Mouse (Mus musculus): Measurements from ENCODE around the gene Apmap.

The Apmap gene

GRCm38 (mm10) chr2:150647681-150648299, 39.4 kb upstream of the Apmap start:
- Histone ChIP-seq H3K4me3 (replicated peaks; ENCODE audit: low read length) (peak overlapping the region; percentile 37; the same call in 1 of the 2 replicates), H3K27me3 (ENCODE audit: insufficient read depth, low read length) (peaks cover 6% of the 10 kb centered on the region; the same call in 1 of the 2 replicates), H3K4me1 (replicated peaks; ENCODE audit: low read depth, low read length) (peaks cover 62% of the 10 kb centered on the region), H3K36me3 (ENCODE audit: insufficient read depth, low read length) (no peaks in the 10 kb centered on the region), H3K9me3 (ENCODE audit: low read length) (no peaks in the 10 kb centered on the region)
- TF ChIP-seq POU5F1 (IDR thresholded peaks at IDR 0.05; ENCODE audit: borderline replicate concordance, low read length) (no peak), CTCF (conservative IDR thresholded peaks at IDR 0.05; ENCODE audit: low read length) (no peak), NANOG (IDR thresholded peaks at IDR 0.05; ENCODE audit: borderline replicate concordance, low read length) (no peak)

GRCm38 (mm10) chr2:150646411-150647121, 38.2 kb upstream of the Apmap start:
- H3K27me3 ChIP-seq (ENCODE audit: insufficient read depth, low read length) = peaks cover 6% of the 10 kb centered on the region; the same call in 1 of the 2 replicates
- peaks cover 61% of the 10 kb centered on the region for H3K4me1 ChIP-seq (replicated peaks; ENCODE audit: low read depth, low read length)
- H3K4me3 ChIP-seq (replicated peaks; ENCODE audit: low read length) = no peak overlapping the region
- H3K9me3 ChIP-seq (ENCODE audit: low read length) = no peaks in the 10 kb centered on the region
- TF ChIP-seq POU5F1 (IDR thresholded peaks at IDR 0.05; ENCODE audit: borderline replicate concordance, low read length) (no peak), NANOG (IDR thresholded peaks at IDR 0.05; ENCODE audit: borderline replicate concordance, low read length) (no peak), CTCF (conservative IDR thresholded peaks at IDR 0.05; ENCODE audit: low read length) (no peak)
- no peaks in the 10 kb centered on the region for H3K36me3 ChIP-seq (ENCODE audit: insufficient read depth, low read length)

GRCm38 (mm10) chr2:150645225-150645624, 36.9 kb upstream of the Apmap start:
- H3K27me3 ChIP-seq (ENCODE audit: insufficient read depth, low read length) = peaks cover 6% of the 10 kb centered on the region; the same call in 1 of the 2 replicates
- no peak overlapping the region for H3K4me3 ChIP-seq (replicated peaks; ENCODE audit: low read length)
- H3K4me1 ChIP-seq (replicated peaks; ENCODE audit: low read depth, low read length) = peaks cover 48% of the 10 kb centered on the region
- no peaks in the 10 kb centered on the region for H3K9me3 ChIP-seq (ENCODE audit: low read length)
- H3K36me3 ChIP-seq (ENCODE audit: insufficient read depth, low read length) = no peaks in the 10 kb centered on the region
- TF ChIP-seq CTCF (conservative IDR thresholded peaks at IDR 0.05; ENCODE audit: low read length) (no peak), NANOG (IDR thresholded peaks at IDR 0.05; ENCODE audit: borderline replicate concordance, low read length) (no peak), POU5F1 (IDR thresholded peaks at IDR 0.05; ENCODE audit: borderline replicate concordance, low read length) (no peak)

- Histone ChIP-seq H3K9me3 (ENCODE audit: low read length) (no peaks in the 10 kb centered on the region), H3K27me3 (ENCODE audit: insufficient read depth, low read length) (no peaks in the 10 kb centered on the region; the same call in 1 of the 2 replicates), H3K4me1 (replicated peaks; ENCODE audit: low read depth, low read length) (peaks cover 44% of the 10 kb centered on the region), H3K4me3 (replicated peaks; ENCODE audit: low read length) (no peak overlapping the region), H3K36me3 (ENCODE audit: insufficient read depth, low read length) (no peaks in the 10 kb centered on the region)
- no peak for TF ChIP-seq POU5F1 (IDR thresholded peaks at IDR 0.05; ENCODE audit: borderline replicate concordance, low read length)
- no peak for TF ChIP-seq NANOG (IDR thresholded peaks at IDR 0.05; ENCODE audit: borderline replicate concordance, low read length)
- TF ChIP-seq CTCF (conservative IDR thresholded peaks at IDR 0.05; ENCODE audit: low read length) = no peak
Measured at GRCm38 (mm10) chr2:150643726-150644415, 35.5 kb upstream of the Apmap start.

GRCm38 (mm10) chr2:150643166-150643565, 34.8 kb upstream of the Apmap start:
- Histone ChIP-seq H3K27me3 (ENCODE audit: insufficient read depth, low read length) (no peaks in the 10 kb centered on the region), H3K4me1 (replicated peaks; ENCODE audit: low read depth, low read length) (peaks cover 44% of the 10 kb centered on the region), H3K9me3 (ENCODE audit: low read length) (no peaks in the 10 kb centered on the region), H3K36me3 (ENCODE audit: insufficient read depth, low read length) (no peaks in the 10 kb centered on the region), H3K4me3 (replicated peaks; ENCODE audit: low read length) (no peak overlapping the region)
- no peak for TF ChIP-seq NANOG (IDR thresholded peaks at IDR 0.05; ENCODE audit: borderline replicate concordance, low read length)
- TF ChIP-seq POU5F1 (IDR thresholded peaks at IDR 0.05; ENCODE audit: borderline replicate concordance, low read length) = no peak
- TF ChIP-seq CTCF (conservative IDR thresholded peaks at IDR 0.05; ENCODE audit: low read length) = no peak

GRCm38 (mm10) chr2:150638370-150638733, 30.0 kb upstream of the Apmap start:
- H3K36me3 ChIP-seq (ENCODE audit: insufficient read depth, low read length) = no peaks in the 10 kb centered on the region
- H3K4me1 ChIP-seq (replicated peaks; ENCODE audit: low read depth, low read length) = peaks cover 43% of the 10 kb centered on the region
- H3K27me3 ChIP-seq (ENCODE audit: insufficient read depth, low read length) = no peaks in the 10 kb centered on the region
- TF ChIP-seq CTCF (conservative IDR thresholded peaks at IDR 0.05; ENCODE audit: low read length) (no peak), POU5F1 (IDR thresholded peaks at IDR 0.05; ENCODE audit: borderline replicate concordance, low read length) (no peak), NANOG (IDR thresholded peaks at IDR 0.05; ENCODE audit: borderline replicate concordance, low read length) (no peak)
- peak overlapping the region; percentile 74 for H3K4me3 ChIP-seq (replicated peaks; ENCODE audit: low read length)
- peaks cover 21% of the 10 kb centered on the region for H3K9me3 ChIP-seq (ENCODE audit: low read length)

GRCm38 (mm10) chr2:150637702-150638369, 29.5 kb upstream of the Apmap start:
- peak overlapping the region; percentile 74 for H3K4me3 ChIP-seq (replicated peaks; ENCODE audit: low read length)
- peaks cover 43% of the 10 kb centered on the region for H3K4me1 ChIP-seq (replicated peaks; ENCODE audit: low read depth, low read length)
- H3K9me3 ChIP-seq (ENCODE audit: low read length) = peaks cover 23% of the 10 kb centered on the region
- no peaks in the 10 kb centered on the region for H3K36me3 ChIP-seq (ENCODE audit: insufficient read depth, low read length)
- H3K27me3 ChIP-seq (ENCODE audit: insufficient read depth, low read length) = no peaks in the 10 kb centered on the region
- peak; percentile 39 for TF ChIP-seq POU5F1 (IDR thresholded peaks at IDR 0.05; ENCODE audit: borderline replicate concordance, low read length)
- TF ChIP-seq NANOG (IDR thresholded peaks at IDR 0.05; ENCODE audit: borderline replicate concordance, low read length) = no peak
- no peak for TF ChIP-seq CTCF (conservative IDR thresholded peaks at IDR 0.05; ENCODE audit: low read length)
